Mouse (Mus musculus): ENCODE results near the gene Slc7a12.

- TF ChIP-seq POLR2A (IDR thresholded peaks at IDR 0.05; ENCODE audit: extremely low read depth, insufficient read depth, low read length) (no peak), CTCF (IDR thresholded peaks at IDR 0.05; ENCODE audit: low read depth, low read length) (no peak)
Measured at GRCm38 (mm10) chr3:14480397-14480796, at the start of gene Slc7a12.
